Mouse (Mus musculus) stomach, postnatal 0 days (tissue): Measurements from ENCODE around the gene Il17re.

Experiments used
- CTCF ChIP-seq: IDR thresholded peaks from 2 replicates; pipeline ENCODE4 v1.5.1; 2016; ENCODE audit warnings: antibody characterized with exemption, low read depth, mild to moderate bottlenecking, moderate library complexity
- EP300 ChIP-seq: optimal IDR thresholded peaks from 2 replicates; pipeline ENCODE3; 2016; ENCODE audit warnings: antibody characterized with exemption

- TF ChIP-seq CTCF (no peak), EP300 (no peak)
Measured at GRCm38 (mm10) chr6:113468512-113468911, 10.2 kb downstream of the Il17re start.
